Mouse (Mus musculus) megakaryocyte, embryonic 14.5 days (primary cell): ENCODE results near the gene Slc22a14. TPM values are rescaled to one million over a fixed set of nuclear protein-coding genes. Genes with fewer than 3 reads are reported as not detected.
"Not testable (repeated sequence)": the region's sequence is repeated elsewhere in the genome, so short reads cannot be mapped to it uniquely, and the experiment has no call there.

Experiments used
- H3K27me3 ChIP-seq: replicated peaks from 2 replicates; pipeline ENCODE3; 2012; ENCODE audit warnings: inconsistent platforms
- H3K36me3 ChIP-seq: replicated peaks from 2 replicates; pipeline ENCODE3; 2012; ENCODE audit warnings: low read length, inconsistent platforms, mixed read lengths
- H3K4me1 ChIP-seq: 2 replicates; pipeline ENCODE4 v1.6.1; 2012; ENCODE audit warnings: inconsistent platforms
- H3K4me3 ChIP-seq: replicated peaks from 2 replicates; pipeline ENCODE3; 2012; ENCODE audit warnings: moderate library complexity, mild to moderate bottlenecking, inconsistent platforms
- H3K9me3 ChIP-seq: 2 replicates; pipeline ENCODE4 v1.6.1; 2012; ENCODE audit warnings: inconsistent platforms
- FLI1 ChIP-seq: IDR thresholded peaks from 2 replicates; pipeline ENCODE4 v1.6.1; 2012; ENCODE audit warnings: low read length, inconsistent platforms, mixed read lengths
- GATA1 ChIP-seq: IDR thresholded peaks from 3 replicates; pipeline ENCODE4 v1.6.1; 2012; ENCODE audit warnings: mixed read lengths, low read length, inconsistent platforms, borderline replicate concordance
- polyA plus RNA-seq: library from polyadenylated mRNA; stranded (reverse); fragments of >175 nt; gene quantifications from 2 replicates; pipeline ENCODE4 v1.2.3, GENCODE M21; 2012; ENCODE audit warnings: low replicate concordance; ENCODE audit not compliant: insufficient read depth

Slc22a14 gene
- polyA plus RNA-seq, 1 experiment, result not detected

DNA sequence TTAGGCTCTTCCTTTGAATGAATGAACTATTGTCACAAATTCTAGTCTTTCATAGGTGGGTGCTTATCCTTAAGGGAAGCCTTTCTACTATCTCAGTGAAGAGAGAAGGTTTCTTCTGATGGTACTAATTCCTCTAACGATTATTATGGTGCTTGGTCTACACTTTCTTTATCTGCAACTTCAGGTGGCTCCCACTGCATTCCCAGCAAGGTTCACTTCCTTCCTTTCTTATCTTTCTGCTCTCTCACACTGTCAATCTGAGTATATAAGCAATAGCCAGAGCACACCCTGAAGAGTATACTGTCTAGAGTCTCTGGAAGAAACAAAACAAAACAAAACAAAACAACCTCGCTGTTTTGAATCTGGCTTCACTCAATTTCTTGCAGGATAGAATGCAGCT, 145.7 kb downstream of the Slc22a14 start:
- no peak for TF ChIP-seq GATA1
- no peak for TF ChIP-seq FLI1
- no peaks in the 10 kb centered on the region for H3K4me1 ChIP-seq
- H3K36me3 ChIP-seq, result peaks cover 6% of the 10 kb centered on the region
- no peaks in the 10 kb centered on the region for H3K27me3 ChIP-seq
- H3K9me3 ChIP-seq, result peaks cover 40% of the 10 kb centered on the region
- H3K4me3 ChIP-seq, result no peak overlapping the region

DNA sequence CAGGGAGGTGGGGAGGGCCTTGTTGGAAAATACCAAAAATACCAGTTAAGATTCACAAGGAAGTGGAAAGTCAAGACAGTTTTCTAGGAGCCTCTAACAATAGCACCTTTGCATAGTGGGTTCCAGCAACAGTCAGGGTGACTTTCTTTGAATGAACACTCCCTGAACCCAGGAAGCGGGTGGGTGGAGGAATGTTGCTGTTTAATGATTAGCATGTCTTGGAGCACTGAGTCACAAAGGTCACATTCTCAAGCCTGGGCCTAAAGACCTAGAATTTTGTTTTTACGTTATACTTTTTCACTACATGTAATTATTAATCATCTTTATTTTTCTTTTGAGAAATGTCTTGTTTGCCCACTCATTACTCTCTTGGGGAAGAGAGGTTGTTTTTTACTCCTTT, 150.0 kb downstream of the Slc22a14 start:
- not testable (repeated sequence) for H3K4me1 ChIP-seq, H3K36me3 ChIP-seq, H3K4me3 ChIP-seq, H3K27me3 ChIP-seq
- H3K9me3 ChIP-seq, result peaks cover 56% of the 10 kb centered on the region

DNA sequence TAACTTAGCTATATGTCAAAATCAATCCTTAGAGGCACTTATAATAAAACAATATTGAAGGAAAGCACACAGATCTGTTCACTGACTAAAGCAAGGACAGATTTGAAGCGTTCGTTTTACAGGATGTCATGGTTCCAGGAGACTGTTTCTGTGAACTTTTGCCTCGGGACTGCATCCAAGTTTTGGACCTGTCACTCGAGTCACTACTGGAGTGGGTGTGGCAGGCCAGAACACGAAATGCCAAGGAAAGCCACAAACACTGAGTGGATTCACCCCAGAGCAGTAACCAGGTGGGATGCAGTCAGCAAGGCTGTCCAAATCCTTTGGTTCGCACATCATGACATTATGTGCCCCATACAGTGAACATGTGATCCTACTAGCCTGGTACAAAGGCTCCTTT, 150.8 kb downstream of the Slc22a14 start:
- TF ChIP-seq GATA1, result no peak
- no peak for TF ChIP-seq FLI1
- Histone ChIP-seq H3K4me3 (no peak overlapping the region), H3K9me3 (peaks cover 57% of the 10 kb centered on the region)

DNA sequence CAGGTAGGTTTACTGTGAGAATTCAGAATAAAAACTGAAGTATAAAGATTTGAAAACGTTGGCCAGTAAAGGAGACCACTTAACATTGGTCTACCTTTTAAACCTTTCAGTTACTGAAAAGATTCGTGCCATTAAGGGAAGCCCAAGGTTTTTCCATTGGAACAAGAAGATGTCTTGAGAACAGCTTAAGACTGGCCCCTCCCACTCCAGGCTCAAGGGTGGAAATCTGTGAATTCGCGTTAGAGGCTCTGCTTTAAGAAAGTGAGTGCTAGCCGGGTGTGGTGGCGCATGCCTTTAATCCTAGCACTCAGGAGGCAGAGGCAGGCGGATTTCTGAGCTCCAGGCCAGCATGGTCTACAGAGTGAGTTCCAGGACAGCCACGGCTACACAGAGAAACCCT, 152.4 kb downstream of the Slc22a14 start:
- H3K36me3 ChIP-seq, result no peaks in the 10 kb centered on the region
- TF ChIP-seq GATA1, result no peak
- no peak for TF ChIP-seq FLI1
- H3K4me1 ChIP-seq, result no peaks in the 10 kb centered on the region
- peaks cover 51% of the 10 kb centered on the region for H3K9me3 ChIP-seq
- no peaks in the 10 kb centered on the region for H3K27me3 ChIP-seq
- no peak overlapping the region for H3K4me3 ChIP-seq

More for the DNA sequence above, 150.8 kb downstream of the Slc22a14 start:
- H3K27me3 ChIP-seq, result no peaks in the 10 kb centered on the region
- no peaks in the 10 kb centered on the region for H3K36me3 ChIP-seq
- H3K4me1 ChIP-seq, result no peaks in the 10 kb centered on the region

DNA sequence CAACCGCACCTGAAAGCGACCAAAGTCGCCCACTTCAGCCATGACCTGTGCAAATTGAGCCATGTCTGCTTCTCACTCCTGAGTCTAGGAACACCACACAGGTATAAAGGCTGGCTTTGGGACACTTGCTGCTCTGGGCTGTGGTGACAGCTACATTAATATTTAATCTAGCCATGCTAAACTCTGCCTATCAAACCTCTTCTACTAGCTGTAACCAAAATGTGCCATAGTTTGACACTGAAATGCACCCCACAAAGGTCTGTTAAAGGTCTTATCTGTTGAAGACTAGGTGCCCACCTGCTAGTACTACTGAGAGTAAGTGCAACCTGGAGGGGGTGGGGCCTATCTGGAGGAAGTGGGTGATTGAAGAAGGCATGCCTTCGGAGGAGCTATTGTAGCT, 156.4 kb downstream of the Slc22a14 start, which contains the start of gene Slc22a13:
Slc22a13 (minus strand) TSS at position 101 of the 400 bp plus-strand sequence.
- no peaks in the 10 kb centered on the region for H3K36me3 ChIP-seq
- H3K9me3 ChIP-seq, result peaks cover 45% of the 10 kb centered on the region
- H3K27me3 ChIP-seq, result no peaks in the 10 kb centered on the region
- no peaks in the 10 kb centered on the region for H3K4me1 ChIP-seq
- no peak for TF ChIP-seq FLI1
- TF ChIP-seq GATA1, result no peak
- H3K4me3 ChIP-seq, result no peak within 1 kb of the TSS

DNA sequence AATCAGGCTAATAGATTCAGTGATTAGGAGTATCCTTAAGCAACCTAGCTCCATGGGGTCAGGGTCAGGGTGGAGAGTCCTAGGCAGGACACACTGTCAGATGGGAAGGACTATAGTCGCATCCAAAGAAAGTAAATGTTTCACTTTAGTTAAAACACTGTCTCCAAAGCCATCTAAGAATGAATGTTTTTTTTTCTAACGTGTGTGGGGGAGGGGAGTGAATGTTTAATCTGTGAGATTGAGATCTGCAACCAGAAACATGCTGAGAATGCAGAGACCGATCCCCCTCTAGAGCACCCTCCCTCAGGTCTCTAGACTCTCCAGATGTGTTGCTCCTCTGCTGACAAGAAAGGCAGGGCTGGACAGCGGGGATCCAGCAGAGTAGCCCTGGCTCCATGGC, 158.2 kb downstream of the Slc22a14 start:
- Histone ChIP-seq H3K9me3 (peaks cover 48% of the 10 kb centered on the region), H3K4me3 (no peak overlapping the region), H3K36me3 (no peaks in the 10 kb centered on the region), H3K27me3 (no peaks in the 10 kb centered on the region), H3K4me1 (no peaks in the 10 kb centered on the region)
- TF ChIP-seq GATA1, result no peak
- TF ChIP-seq FLI1, result no peak

DNA sequence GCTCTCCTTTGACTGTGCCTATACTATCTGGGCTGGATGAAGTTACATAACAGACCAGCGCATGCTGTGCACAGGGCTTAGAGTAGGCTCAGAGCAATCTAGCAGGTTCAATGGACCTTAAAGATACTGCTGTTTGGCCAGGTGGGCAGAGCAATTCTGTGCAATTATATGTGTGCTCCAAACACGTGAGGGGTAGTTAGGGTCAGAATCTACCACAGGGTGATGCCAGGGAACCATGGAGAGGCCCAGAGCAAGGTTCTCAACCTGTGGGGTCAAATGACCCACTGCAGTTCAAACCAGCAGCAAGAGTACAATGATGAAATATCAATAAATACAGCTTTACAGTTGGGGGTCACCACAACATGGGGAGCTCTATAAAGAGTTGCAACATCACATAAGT, 158.7 kb downstream of the Slc22a14 start:
- H3K36me3 ChIP-seq, result no peaks in the 10 kb centered on the region
- H3K27me3 ChIP-seq, result no peaks in the 10 kb centered on the region
- H3K9me3 ChIP-seq, result peaks cover 44% of the 10 kb centered on the region
- H3K4me3 ChIP-seq, result no peak overlapping the region
- no peaks in the 10 kb centered on the region for H3K4me1 ChIP-seq
- TF ChIP-seq GATA1 (no peak), FLI1 (no peak)

DNA sequence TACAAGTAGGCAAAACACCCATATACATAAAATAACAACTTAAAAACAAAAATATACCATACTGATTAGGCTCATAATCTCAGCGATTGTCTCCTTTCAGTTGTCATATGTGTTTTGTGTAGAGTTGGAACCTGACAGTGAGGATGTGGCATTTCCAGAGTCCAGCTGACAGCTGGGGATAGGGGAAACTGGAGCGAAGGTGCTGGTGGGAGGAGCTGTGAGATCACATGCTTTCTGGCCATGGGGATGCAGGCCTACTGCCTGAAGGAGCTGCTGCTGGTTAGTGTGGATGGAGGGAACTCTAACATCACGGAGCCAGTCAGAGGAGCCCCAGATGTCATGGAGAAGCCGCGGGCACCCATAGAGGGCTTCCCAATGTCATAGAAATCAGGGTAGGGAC, 159.6 kb downstream of the Slc22a14 start:
- H3K9me3 ChIP-seq, result peaks cover 37% of the 10 kb centered on the region
- TF ChIP-seq GATA1 (no peak), FLI1 (no peak)
- H3K36me3 ChIP-seq, result no peaks in the 10 kb centered on the region
- H3K4me1 ChIP-seq, result no peaks in the 10 kb centered on the region
- no peaks in the 10 kb centered on the region for H3K27me3 ChIP-seq
- H3K4me3 ChIP-seq, result no peak overlapping the region

DNA sequence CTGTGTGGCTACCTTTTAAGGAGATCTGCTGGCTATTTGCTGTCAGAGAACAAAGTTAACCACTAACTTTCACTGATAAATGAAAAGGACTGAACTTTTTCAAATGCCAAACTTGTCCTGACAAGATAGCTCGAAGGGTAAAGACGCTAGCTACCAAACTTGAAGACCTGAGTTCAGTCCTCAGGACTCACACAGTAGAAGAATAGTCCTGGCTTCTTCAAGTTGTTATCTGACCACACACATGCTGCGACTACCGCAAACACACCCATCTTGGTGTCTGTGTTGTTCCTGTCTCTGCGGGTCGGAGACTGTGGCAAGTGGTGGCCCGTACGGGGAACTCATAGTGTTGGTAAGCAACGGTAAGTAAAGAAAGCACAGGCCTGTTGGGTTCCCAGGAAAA, 161.7 kb downstream of the Slc22a14 start:
- Histone ChIP-seq H3K4me3 (no peak overlapping the region), H3K4me1 (no peaks in the 10 kb centered on the region), H3K36me3 (no peaks in the 10 kb centered on the region), H3K27me3 (peaks cover 3% of the 10 kb centered on the region), H3K9me3 (peaks cover 33% of the 10 kb centered on the region)
- TF ChIP-seq FLI1 (no peak), GATA1 (no peak)

DNA sequence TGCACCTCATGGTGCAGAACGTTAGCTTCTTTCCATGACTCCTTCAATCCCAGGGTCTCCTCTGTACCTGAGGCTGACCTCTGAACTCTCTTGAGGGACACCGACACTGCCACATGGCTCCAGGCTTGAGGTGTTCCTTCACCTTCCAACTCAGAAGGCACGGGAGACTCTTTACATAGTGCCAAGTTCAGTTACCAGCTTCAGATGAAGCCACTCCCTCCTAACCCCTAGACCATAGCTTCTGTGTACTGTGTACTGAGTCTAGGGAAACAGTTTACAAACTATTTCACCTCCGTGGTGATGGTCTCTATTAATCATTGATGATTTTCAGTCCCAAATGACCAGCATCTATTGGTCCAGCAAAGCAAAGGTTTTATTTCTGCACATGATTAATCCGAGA, 163.7 kb downstream of the Slc22a14 start:
- Histone ChIP-seq H3K9me3 (peaks cover 33% of the 10 kb centered on the region), H3K27me3 (peaks cover 5% of the 10 kb centered on the region), H3K4me3 (no peak overlapping the region), H3K4me1 (no peaks in the 10 kb centered on the region), H3K36me3 (no peaks in the 10 kb centered on the region)
- TF ChIP-seq GATA1 (no peak), FLI1 (no peak)
